Mouse (Mus musculus): ENCODE measurements at regions not wholly inside any gene's neighbourhood (a gene's known extent, or its start where the extent isn't known, plus 50 kb on each side); places are given as distances from the start of the nearest gene placed in this dataset.

DNA sequence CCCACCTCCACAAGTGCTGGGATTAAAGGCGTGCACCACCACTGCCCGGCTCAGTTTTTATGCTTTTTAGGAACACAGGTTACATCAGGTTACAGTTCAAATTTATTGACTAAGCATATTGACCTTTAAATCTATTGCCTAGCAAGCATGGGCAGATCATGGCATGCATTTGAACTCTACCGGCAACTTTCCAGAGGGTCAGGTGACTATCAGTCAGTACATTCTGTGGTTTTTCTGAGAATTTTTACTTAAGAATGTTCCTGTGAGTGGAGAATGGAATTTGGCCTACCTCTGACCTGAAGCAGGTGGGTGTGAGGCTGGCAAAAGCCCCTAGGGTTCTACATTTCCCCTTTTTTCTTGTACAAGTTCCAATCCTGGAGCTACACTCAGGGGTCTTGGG, 332.4 kb upstream of the Kynu start:
- TF ChIP-seq CTCF (IDR thresholded peaks at IDR 0.05) (no peak), EP300 (IDR thresholded peaks at IDR 0.05) (no peak)
